Mouse (Mus musculus) MEL (cell line): Measurements from ENCODE around the gene Zdhhc17.

ENCODE experiments used
- CTCF ChIP-seq, 3 experiments: IDR thresholded peaks in 2 of 3; conservative IDR thresholded peaks in 1 of 3; 2 replicates each; pipeline ENCODE4 v1.5.1; 2011 to 2012; ENCODE audit warnings: low read length in 3 of 3, low read depth in 2 of 3, mild to moderate bottlenecking in 2 of 3, improper control_type of control experiment in 1 of 3, inconsistent platforms in 1 of 3, mixed read lengths in 1 of 3, moderate library complexity in 1 of 3; ENCODE audit not compliant: control insufficient read depth in 1 of 3, insufficient read depth in 1 of 3, poor library complexity in 1 of 3, severe bottlenecking in 1 of 3
- EP300 ChIP-seq, 2 experiments: IDR thresholded peaks; 2 replicates each; pipeline ENCODE4 v1.6.1; 2011; ENCODE audit warnings: improper control_type of control experiment in 2 of 2, low read length in 2 of 2, low read depth in 1 of 2, mild to moderate bottlenecking in 1 of 2
- ETS1 ChIP-seq: IDR thresholded peaks from 2 replicates; pipeline ENCODE4 v1.6.1; 2012; ENCODE audit warnings: low read depth, mild to moderate bottlenecking, inconsistent platforms, low read length, improper control_type of control experiment, moderate library complexity
- MAFK ChIP-seq: IDR thresholded peaks from 2 replicates; pipeline ENCODE4 v1.6.1; 2011; ENCODE audit warnings: low read depth, mild to moderate bottlenecking, low read length, improper control_type of control experiment, borderline replicate concordance
- MAX ChIP-seq: IDR thresholded peaks from 2 replicates; pipeline ENCODE4 v1.6.1; 2011; ENCODE audit warnings: low read length, improper control_type of control experiment
- MAZ ChIP-seq: IDR thresholded peaks from 2 replicates; pipeline ENCODE4 v1.6.1; 2012; ENCODE audit warnings: low read depth, mild to moderate bottlenecking, inconsistent platforms, low read length, improper control_type of control experiment
- POLR2A ChIP-seq, 2 experiments: IDR thresholded peaks; 2 replicates each; pipeline ENCODE4 v1.6.1; 2011 to 2012; ENCODE audit warnings: low read length in 2 of 2, mild to moderate bottlenecking in 2 of 2, control low read depth in 1 of 2, improper control_type of control experiment in 1 of 2, low read depth in 1 of 2, moderate library complexity in 1 of 2; ENCODE audit not compliant: control insufficient read depth in 1 of 2, insufficient read depth in 1 of 2, poor library complexity in 1 of 2
- TCF12 ChIP-seq: IDR thresholded peaks from 2 replicates; pipeline ENCODE4 v1.6.1; 2014; ENCODE audit warnings: low read depth, mild to moderate bottlenecking, inconsistent platforms, low read length, improper control_type of control experiment, moderate library complexity
- UBTF ChIP-seq: IDR thresholded peaks from 2 replicates; pipeline ENCODE4 v1.6.1; 2012; ENCODE audit warnings: low read depth, mild to moderate bottlenecking, inconsistent platforms, low read length, improper control_type of control experiment, moderate library complexity, borderline replicate concordance; ENCODE audit not compliant: insufficient read depth
- ZMIZ1 ChIP-seq: IDR thresholded peaks from 2 replicates; pipeline ENCODE4 v1.6.1; 2012; ENCODE audit warnings: low read depth, mild to moderate bottlenecking, inconsistent platforms, low read length, improper control_type of control experiment, moderate library complexity
- ZNF384 ChIP-seq: IDR thresholded peaks from 2 replicates; pipeline ENCODE4 v1.6.1; 2012; ENCODE audit warnings: low read depth, mild to moderate bottlenecking, inconsistent platforms, low read length, improper control_type of control experiment

GRCm38 (mm10) chr10:110921890-110922289 lies 88.0 kb downstream of the Zdhhc17 start:
- TF ChIP-seq POLR2A (IDR thresholded peaks at IDR 0.05; ENCODE audit: control insufficient read depth in 1 of 2, insufficient read depth in 1 of 2, low read depth in 1 of 2, low read length in 2 of 2, poor library complexity in 1 of 2): no peak
- no peak for TF ChIP-seq CTCF (IDR thresholded peaks at IDR 0.05 in 2 of 3, conservative IDR thresholded peaks at IDR 0.05 in 1 of 3; ENCODE audit: control insufficient read depth in 1 of 3, insufficient read depth in 1 of 3, low read depth in 2 of 3, low read length in 3 of 3, poor library complexity in 1 of 3, severe bottlenecking in 1 of 3)
- TF ChIP-seq TCF12: no peak
- no peak for TF ChIP-seq MAZ
- TF ChIP-seq ETS1: no peak
- TF ChIP-seq ZNF384: no peak
- no peak for TF ChIP-seq ZMIZ1
- no peak for TF ChIP-seq MAFK
- TF ChIP-seq EP300 (IDR thresholded peaks at IDR 0.05; ENCODE audit: low read depth in 1 of 2, low read length in 2 of 2): no peak
- TF ChIP-seq MAX: no peak
- no peak for TF ChIP-seq UBTF
